Mouse (Mus musculus) ES-Bruce4 (cell line): ENCODE data around the gene Cd300lf. TPM values are rescaled to one million over a fixed set of nuclear protein-coding genes. Genes with fewer than 3 reads are reported as not detected.

ENCODE experiments used
- H3K27ac ChIP-seq: 2 replicates; pipeline ENCODE4 v1.5.1; 2012; ENCODE audit warnings: low read length, inconsistent platforms; ENCODE audit not compliant: insufficient read depth
- H3K27me3 ChIP-seq: 2 replicates; pipeline ENCODE4 v1.6.1; 2012; ENCODE audit warnings: mild to moderate bottlenecking, low read length, inconsistent platforms; ENCODE audit not compliant: control insufficient read depth, poor library complexity, insufficient read depth, severe bottlenecking
- H3K36me3 ChIP-seq: 2 replicates; pipeline ENCODE4 v1.6.1; 2012; ENCODE audit warnings: inconsistent platforms, mild to moderate bottlenecking, low read length, moderate library complexity; ENCODE audit not compliant: control insufficient read depth, poor library complexity, insufficient read depth, severe bottlenecking
- H3K4me1 ChIP-seq: one replicate; pipeline ENCODE4 v1.8.1; 2011; ENCODE audit warnings: low read length; ENCODE audit not compliant: control insufficient read depth, insufficient read depth
- H3K4me3 ChIP-seq: 2 replicates; pipeline ENCODE4 v1.5.1; 2011; ENCODE audit warnings: low read depth, mild to moderate bottlenecking, low read length
- H3K9ac ChIP-seq: 2 replicates; pipeline ENCODE4 v1.6.1; 2012; ENCODE audit warnings: low read depth, mild to moderate bottlenecking, inconsistent platforms; ENCODE audit not compliant: poor library complexity, severe bottlenecking
- H3K9me3 ChIP-seq: replicated peaks from 2 replicates; pipeline ENCODE4 v1.6.1; 2012; ENCODE audit warnings: mild to moderate bottlenecking, low read length, inconsistent platforms; ENCODE audit not compliant: control insufficient read depth, poor library complexity, insufficient read depth, severe bottlenecking
- CTCF ChIP-seq: IDR thresholded peaks from one replicate; pipeline ENCODE4 v1.8.1; 2011; ENCODE audit warnings: low read depth, low read length
- EP300 ChIP-seq: IDR thresholded peaks from 2 replicates; pipeline ENCODE4 v1.6.1; 2011; ENCODE audit warnings: low read depth, low read length; ENCODE audit not compliant: insufficient read depth
- POLR2A ChIP-seq: IDR thresholded peaks from one replicate; pipeline ENCODE4 v1.8.1; 2011; ENCODE audit warnings: low read length; ENCODE audit not compliant: insufficient read depth
- polyA plus RNA-seq: library from polyadenylated mRNA; stranded (reverse); fragments of >200 nt; gene quantifications from 2 replicates; pipeline ENCODE4 v1.2.4, GENCODE M21; 2011; ENCODE audit warnings: low read depth; ENCODE audit not compliant: missing spikeins, insufficient read depth, insufficient read length

Cd300lf gene
- polyA plus RNA-seq, 1 experiment = 1.1 TPM

DNA sequence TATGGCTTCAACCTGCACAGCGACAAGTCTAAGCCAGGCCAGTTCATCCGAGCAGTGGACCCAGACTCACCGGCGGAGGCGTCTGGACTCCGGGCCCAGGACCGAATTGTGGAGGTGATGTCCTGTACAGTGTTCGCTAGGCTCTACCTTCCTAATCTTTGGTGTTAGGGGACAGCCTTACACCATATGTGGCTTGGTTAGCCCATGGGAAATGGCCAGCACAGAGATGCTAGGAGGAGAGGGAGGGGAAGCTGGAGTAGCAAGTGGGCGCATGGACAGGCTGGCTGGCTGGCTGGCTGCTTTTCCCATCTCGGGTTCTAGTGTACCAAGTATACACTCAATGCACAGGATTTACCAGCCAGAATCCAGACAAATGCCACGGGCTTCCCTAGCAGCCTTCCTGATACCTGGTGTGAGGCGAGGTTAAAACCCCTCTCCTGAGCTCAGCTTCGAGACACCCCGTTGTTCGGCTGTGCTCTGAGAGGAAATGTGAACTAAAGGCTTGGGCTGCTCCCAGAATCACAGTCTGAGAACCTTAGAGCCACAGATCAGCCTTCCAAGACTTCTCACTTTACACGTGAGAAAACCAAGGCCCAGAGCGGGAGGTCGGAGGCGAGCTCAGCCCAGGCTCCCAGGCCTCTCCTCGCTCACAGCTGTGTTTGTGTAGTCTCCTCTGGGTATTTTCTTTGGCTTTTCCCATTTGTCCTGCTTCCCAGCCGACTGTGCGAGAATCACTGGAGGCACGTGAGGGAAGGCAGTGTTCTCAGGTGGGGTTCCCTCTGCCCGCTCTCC, 42.8 kb upstream of the Cd300lf start:
- H3K27ac ChIP-seq = no peak overlapping the region
- H3K36me3 ChIP-seq = 0 out of 2 replicates have a peak, but pooled peaks cover 7% of the 10 kb centered on the region
- no peaks in the 10 kb centered on the region for H3K27me3 ChIP-seq
- no peaks in the 10 kb centered on the region for H3K9me3 ChIP-seq
- H3K4me1 ChIP-seq = peaks cover 28% of the 10 kb centered on the region
- H3K4me3 ChIP-seq = no peak overlapping the region
- H3K9ac ChIP-seq = no peak overlapping the region
- no peak for TF ChIP-seq CTCF
- TF ChIP-seq POLR2A = no peak
- no peak for TF ChIP-seq EP300

DNA sequence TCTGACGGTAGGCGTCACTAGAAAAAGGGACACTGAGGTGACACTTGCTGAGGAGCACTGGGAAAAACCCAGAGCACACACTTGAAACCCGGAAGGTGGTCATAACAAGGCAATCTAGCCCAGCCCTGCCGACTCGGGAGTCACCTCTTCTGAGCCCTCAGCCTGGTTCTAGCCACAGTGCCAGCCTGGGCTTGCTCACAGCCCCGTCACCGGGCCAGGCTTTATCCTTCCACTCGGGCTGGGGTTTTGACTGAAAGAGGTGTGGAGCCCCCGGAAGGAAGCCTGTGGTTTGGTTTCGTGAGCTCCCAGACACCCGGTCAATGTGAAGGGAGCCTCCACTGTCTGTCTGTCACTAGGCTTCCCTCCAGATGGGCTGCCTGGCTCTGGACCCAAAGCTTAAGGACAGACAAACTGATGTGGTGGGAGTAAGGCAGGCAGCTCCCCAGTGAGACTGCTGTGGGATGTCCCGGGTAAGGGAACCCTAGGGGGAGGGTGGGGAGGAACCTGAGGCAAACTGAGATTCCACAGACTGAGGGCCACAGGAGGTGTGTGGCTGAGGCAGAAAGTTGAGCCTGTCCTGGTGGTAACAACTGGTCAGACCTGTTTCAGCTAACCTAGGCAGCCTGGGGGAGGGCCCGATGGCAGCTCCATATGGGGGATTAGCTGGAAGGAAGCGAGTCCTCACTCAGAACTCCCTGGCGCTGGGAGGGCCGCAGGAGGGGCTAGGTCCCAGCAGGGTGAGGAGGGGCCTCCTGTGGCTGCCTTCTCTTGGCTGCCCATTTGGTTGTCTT, 40.0 kb upstream of the Cd300lf start:
- Histone ChIP-seq H3K9me3 (no peaks in the 10 kb centered on the region), H3K27ac (peak overlapping the region; percentile 72), H3K27me3 (no peaks in the 10 kb centered on the region), H3K4me1 (peaks cover 28% of the 10 kb centered on the region), H3K4me3 (no peak overlapping the region; the same call in 1 of the 2 replicates), H3K36me3 (no peaks in the 10 kb centered on the region), H3K9ac (peak overlapping the region; percentile 26)
- TF ChIP-seq EP300 = peak; percentile 92
- no peak for TF ChIP-seq POLR2A
- no peak for TF ChIP-seq CTCF

DNA sequence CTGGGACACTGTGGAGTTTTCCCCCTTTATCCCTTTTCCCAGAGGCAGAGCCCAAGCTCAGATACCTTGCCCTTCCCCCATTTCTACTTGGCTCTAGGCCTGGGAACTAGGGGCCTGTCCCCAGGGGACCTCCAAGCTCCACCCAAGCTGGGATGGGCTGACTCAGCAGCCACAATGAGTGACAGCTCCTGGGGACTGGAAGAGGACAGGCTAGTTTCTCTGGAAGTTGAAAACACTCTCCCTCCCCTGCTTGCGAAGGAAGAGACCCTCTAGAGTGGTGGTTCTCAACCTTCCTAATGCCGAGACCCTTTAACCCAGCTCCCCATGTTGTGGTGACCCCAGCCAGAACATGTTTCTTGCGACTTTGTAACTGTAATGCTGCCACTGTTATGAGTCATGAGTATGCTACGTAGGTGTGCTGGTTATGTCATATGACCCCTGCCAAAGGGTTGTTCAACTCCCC, 39.1 kb upstream of the Cd300lf start:
- Histone ChIP-seq H3K9ac (no peak overlapping the region), H3K27me3 (no peaks in the 10 kb centered on the region), H3K4me1 (peaks cover 28% of the 10 kb centered on the region), H3K4me3 (no peak overlapping the region), H3K27ac (peak overlapping the region; percentile 71), H3K9me3 (no peaks in the 10 kb centered on the region), H3K36me3 (no peaks in the 10 kb centered on the region)
- peak; percentile 74 for TF ChIP-seq EP300
- no peak for TF ChIP-seq CTCF

DNA sequence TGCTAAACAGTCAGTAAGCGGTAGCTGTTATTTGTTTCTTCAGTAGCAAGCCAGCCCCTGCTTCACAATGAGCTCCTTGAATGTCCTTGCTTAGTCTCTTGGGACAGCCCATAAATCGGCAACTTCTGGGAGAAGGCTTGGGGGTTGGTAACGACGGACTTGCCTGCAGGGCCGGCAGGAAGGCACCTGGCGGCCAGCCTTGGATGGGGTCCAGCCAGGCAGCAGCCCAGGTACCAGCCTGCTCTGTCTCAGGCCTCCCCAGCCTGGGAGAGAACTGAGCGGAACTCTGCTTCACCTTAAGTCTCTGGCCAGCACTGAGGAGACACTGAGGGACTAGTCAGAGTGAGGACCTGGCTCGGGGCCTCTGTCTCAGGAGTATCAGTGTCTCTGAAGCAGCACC, 37.3 kb upstream of the Cd300lf start:
- no peak overlapping the region for H3K9ac ChIP-seq
- H3K27me3 ChIP-seq = no peaks in the 10 kb centered on the region
- peaks cover 19% of the 10 kb centered on the region for H3K4me1 ChIP-seq
- H3K27ac ChIP-seq = no peak overlapping the region
- no peak for TF ChIP-seq CTCF
- TF ChIP-seq EP300 = no peak
- H3K9me3 ChIP-seq = no peaks in the 10 kb centered on the region
- no peak overlapping the region for H3K4me3 ChIP-seq
- H3K36me3 ChIP-seq = no peaks in the 10 kb centered on the region

DNA sequence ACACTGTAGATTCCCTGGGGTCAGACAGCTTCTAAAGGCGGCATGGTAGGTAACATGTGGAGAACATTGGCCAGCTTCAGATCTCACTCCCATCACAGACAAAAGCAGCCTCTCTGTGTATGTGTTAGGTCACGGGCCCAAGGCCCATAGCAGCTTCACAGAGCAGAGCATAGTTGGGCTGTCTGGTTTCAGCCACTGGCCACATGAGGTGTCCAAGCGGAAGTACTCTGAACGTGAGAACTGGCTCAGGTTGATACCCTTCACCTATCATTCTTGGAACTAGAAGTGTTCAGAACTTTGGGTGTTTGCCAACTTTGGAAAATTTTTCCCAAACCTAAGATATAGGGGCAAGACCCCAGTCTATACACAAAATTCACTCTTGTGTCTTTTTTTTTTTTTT, 35.6 kb upstream of the Cd300lf start:
- H3K4me1 ChIP-seq = peaks cover 11% of the 10 kb centered on the region

DNA sequence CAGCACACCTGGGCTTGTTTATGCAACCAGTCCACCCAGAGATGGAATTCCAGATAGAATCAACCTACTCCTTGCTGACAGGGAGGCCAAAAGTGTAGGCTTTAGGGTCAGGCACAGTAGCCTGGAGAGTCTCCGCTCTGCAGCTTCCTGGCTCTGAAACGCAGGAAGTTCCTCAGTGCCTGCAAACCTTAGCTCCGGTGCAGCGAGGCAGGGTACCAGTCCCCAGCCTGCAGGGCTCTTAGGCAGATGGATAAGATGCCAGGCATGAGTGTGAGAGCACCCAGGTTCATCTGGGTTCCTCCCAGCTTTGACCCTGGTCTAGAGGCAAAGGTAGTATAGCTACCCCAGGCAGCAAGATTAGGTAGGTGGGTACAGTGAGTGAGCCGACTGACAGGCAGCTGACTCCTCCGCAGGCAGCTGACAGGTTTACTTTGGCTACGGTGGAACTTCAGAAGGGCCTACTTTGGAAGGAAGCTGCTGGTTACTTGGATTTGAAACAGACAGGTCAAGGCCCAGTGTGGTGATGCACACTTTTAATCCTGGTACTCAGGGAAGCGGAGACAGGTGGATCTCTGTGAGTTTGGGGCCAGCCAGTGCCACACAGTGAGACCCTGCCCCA, 33.9 kb upstream of the Cd300lf start:
- Histone ChIP-seq H3K9me3 (no peaks in the 10 kb centered on the region), H3K9ac (no peak overlapping the region), H3K36me3 (no peaks in the 10 kb centered on the region), H3K27me3 (no peaks in the 10 kb centered on the region), H3K4me3 (no peak overlapping the region), H3K27ac (no peak overlapping the region), H3K4me1 (peaks cover 10% of the 10 kb centered on the region)
- TF ChIP-seq POLR2A = no peak
- TF ChIP-seq CTCF = no peak
- TF ChIP-seq EP300 = no peak

More for the DNA sequence above, 35.6 kb upstream of the Cd300lf start:
- Histone ChIP-seq H3K27ac (no peak overlapping the region), H3K9me3 (no peaks in the 10 kb centered on the region), H3K36me3 (no peaks in the 10 kb centered on the region), H3K9ac (no peak overlapping the region), H3K4me3 (no peak overlapping the region), H3K27me3 (no peaks in the 10 kb centered on the region)
- no peak for TF ChIP-seq CTCF
- TF ChIP-seq EP300 = no peak
- no peak for TF ChIP-seq POLR2A
